Mouse (Mus musculus) T-cell, adult 2 months (primary cell): ENCODE measurements around the gene Fundc1.
A peak's percentile ranks its signal among the peaks of the same experiment; 100 is the strongest.
"Not testable (repeated sequence)": the region's sequence is repeated elsewhere in the genome, so short reads cannot be mapped to it uniquely, and the experiment has no call there.

Source experiments
- DNase-seq: peaks from one replicate; pipeline ENCODE4 v3.0.0; 2022; ENCODE audit warnings: low spot score

The Fundc1 gene

DNA sequence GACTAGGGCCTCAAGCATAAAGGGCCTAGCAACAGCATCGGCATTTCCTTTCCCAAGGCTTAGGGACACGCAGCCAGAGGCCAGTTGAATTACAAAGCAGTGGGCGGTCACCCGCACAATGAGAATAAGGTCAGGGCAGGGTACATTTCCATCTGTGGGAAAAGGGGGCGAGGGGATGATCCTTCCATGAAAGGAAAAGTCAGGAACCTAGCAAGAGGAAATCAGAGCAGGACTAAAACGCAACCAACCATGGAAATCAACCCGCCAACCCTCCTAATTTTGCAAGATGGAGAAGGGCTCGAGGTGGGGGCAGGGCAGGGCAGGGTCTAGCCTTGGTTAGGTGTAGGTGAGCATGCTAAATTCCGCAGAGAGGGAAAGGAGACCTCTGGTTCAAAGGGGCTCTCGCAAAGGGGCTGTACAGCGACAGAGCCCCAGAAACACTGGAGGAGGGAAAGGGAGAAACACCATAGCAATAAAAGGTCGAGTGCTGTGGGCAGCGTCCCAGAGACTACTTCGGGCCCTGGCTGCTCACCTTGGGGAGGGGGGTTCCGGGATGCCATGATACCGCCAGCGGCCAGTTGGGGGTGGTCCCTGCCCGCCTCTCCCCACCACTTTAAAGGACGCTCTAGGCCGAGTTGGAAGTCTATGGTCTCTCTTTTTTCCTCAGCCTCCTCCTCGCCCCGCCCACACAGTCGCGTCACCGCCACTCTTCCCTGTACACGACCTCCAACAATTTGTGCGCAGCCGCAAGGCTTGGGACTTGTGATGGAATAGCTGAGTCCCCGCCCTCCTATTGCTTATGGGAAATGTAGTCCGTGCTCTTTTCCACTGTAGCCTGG is at the start of gene Fundc1:
Gene Fundc1, minus strand, starts transcription at position 705 of the 839 bp plus-strand sequence.
- DNase-seq = peak; percentile 92

DNA sequence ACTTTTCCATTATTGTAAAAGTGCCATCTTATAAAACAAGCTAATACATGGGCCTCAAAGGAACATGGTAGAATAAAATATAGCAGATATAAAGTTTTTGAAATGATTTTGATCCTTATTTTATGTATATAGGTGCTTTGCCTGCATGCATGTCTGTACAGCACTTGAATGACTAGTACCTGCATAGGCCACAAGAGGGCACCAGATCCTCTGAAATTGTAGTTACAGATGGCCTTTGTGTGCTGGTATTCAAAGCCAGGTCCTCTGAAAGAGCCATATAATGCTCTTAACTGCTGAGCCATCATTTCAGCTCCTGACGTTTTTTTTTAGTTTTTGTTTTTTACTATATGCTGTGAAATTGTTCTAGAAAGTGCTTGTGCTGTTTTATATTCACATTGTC is 39.1 kb upstream of the Fundc1 start:
- no peak for DNase-seq

DNA sequence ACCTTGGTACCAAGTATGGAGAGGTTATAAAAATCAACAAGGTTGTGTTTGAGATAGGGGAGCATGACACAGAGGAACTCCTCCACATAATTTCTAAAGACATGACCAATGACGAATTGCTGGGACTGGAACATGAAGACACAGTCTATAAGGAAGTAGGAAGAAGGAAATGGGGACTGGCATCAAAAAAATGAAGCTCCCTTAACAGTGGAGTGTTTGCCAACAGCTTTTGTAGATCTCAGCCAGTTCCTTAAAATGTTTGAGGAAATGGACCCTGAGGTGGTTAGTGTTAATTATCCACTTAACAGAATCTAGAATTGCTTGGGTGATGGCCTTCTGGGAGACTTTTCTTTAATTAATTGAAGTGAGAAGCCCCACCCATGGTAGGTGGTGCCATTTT is 36.6 kb upstream of the Fundc1 start:
- DNase-seq = no peak

DNA sequence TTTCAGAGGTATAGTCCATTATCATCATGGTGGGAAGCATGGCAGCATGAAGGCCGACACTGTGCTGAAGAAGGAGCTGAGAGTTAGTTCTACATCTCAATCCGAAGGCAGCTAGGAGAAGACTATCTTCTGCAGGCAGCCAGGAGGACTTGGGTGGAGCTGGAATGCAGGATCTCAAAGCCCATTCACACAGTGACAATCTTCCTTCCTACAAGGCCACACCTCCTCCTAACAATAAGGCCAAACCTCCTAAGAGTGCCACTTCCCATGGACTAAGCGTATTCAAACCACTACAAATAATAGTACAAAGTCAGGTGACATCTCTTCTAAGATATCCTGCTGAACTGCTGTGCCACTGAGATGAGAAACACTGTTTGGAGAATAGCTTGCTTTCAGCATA is 35.5 kb upstream of the Fundc1 start:
- no peak for DNase-seq

DNA sequence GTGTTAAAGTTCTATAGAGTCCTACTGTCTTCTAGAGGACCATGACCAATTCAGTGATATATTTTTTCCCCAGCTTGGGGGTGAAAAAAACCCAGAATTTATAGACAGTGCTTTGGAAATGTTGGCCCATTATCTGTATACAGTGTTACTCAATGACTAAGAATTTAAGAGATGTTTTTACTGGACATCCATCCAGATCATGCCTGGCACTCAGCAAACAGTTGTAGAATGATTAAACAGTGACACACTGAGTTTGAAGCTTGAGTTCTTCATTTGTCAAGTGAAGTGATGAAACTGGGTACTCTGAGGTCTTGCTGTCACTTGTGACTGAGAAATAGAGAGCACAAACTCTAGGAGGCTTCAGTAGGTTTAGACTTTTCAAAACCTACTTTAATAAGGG is 21.2 kb upstream of the Fundc1 start:
- DNase-seq = no peak

DNA sequence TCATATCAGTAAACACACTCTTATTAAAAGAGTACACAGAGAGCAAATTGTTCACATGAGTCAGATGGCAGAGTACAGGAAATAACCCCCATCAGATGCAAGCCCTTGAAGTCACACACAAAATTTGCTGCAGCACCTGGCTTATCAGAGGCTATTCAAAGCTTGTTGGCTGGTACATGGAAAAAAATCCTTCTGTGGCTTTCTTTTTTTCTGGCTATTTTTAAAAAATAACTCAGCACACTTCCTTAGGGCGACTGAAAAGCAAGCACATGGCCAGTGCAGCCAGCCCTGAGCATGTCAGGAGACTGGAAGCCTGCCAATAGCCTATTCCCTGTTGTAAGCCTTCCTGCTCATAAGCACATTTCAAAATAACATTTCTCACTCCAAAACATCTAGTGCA is 18.6 kb upstream of the Fundc1 start:
- no peak for DNase-seq

DNA sequence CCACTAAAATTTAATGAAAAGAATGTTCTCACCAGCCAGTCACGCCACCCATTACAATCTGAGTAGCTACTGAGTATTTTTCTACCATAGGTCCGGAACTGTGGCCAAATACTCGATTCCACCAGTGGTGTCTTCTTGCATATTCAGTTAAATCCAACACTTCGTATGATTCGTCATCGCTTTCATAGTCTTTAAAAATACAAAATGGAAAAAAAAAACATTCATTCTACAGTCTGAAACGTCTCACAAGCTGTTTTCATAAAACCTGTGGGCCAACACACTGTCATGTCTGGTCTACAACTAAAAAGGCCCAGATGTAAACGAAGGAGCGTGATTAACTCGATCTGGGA is 879 bp downstream of the Fundc1 start:
- DNase-seq = no peak

DNA sequence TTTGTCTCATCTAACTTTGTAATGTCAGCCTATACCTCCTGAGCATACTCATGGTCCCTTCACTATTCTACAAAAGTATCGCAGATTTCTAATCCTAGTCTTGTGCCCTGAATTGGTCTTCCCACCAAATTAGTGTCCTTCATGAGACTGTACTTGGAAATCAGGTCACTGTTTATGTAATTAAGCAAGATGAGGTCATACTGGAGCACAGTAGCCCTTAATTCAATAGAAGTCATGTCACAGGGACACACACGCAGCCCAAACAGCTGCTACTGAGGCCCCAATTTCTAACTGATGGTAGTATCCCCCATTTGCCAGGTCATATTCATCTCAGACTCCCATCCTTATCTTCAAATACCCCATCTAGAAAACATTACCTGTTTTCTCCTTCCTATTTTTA is 3.5 kb downstream of the Fundc1 start:
- no peak for DNase-seq

DNA sequence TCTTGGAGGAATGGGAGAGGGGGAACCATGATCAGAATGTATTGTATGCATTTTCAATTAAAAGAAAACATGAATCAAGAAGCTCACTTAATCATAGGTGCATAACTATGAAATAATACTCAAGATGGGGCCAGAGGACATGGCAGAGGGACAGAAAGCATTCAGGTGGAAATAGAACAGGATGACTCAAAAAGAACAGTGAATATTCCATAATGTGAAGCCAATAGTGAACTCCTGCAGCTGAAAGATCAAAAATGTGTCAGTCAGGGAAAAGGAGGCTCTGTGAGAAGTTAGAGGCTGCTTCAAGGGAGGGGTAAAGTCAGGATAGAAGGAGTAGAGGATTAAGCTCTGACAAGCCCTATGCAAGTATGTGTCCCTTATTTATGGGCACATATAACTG is 6.4 kb downstream of the Fundc1 start:
- no peak for DNase-seq

DNA sequence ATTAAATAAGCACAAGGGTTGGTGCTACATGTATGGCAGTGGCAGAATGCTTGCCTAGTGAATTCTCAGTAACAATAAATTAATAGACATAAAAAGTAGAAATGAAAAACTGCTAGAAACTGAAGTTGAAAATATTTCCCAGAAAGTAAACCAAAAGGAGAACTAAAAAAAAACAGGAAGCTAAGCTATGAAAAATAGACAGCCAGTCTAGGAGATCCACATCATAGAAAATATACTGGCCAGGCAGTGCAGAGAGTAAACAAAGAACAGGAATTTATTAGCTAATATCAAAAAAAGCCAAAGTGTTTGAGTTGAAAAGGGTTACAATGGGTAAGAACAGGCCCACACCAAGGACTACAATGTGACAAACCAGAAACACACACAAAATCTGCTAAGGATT is 7.4 kb downstream of the Fundc1 start:
- no peak for DNase-seq

DNA sequence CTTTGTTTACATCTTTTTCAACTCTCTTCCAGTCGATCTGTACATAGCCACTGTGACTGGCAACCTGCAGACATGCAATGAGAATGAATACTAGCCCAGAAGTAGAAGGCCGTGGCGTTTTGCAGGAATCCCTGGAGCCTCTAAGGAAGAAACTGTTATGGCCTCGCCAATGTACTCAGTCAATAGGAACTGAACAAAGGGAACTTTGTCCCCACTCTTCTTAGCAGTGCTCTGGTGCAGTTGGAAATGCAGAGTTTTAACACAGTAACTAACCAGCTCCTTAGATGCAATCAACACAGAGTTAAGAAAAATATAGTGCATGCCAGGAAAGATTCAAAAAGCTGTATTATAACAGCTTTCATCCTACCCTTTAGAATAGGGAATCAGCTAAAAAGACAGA is 13.4 kb downstream of the Fundc1 start:
- no peak for DNase-seq

DNA sequence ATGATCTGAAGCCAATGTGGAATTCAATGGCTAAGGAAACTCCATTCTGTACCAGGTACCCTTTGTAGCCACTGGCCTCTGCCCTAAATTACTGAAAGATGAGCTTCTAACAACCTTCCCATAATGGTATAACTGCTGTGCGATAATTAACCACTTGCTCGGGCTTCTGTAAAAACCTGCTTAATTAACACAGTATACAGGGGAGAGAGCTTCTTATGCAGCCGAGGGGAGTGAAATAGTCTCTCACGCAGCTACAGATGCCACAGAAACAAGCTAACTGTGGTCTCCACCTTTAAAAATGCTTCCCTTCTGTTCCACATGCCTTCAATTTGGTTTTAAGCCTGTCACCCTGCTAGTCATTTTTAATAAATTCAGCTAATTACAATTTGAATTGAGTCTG is 17.6 kb downstream of the Fundc1 start:
- DNase-seq = no peak

DNA sequence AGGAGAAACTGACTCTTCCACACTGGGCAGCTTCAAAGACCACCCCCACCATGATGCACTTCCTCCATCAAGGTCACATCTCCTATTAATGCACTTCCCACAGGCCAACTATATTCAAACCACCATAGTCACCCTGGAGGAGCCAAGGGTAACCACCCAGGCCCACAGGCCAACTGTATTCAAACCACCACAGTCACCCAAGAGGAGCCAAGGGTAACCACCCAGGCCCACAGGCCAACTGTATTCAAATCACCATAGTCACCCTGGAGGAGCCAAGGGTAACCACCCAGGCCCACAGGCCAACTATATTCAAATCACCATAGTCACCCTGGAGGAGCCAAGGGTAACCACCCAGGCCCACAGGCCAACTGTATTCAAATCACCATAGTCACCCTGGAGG is 20.5 kb downstream of the Fundc1 start:
- DNase-seq = not testable (repeated sequence)

DNA sequence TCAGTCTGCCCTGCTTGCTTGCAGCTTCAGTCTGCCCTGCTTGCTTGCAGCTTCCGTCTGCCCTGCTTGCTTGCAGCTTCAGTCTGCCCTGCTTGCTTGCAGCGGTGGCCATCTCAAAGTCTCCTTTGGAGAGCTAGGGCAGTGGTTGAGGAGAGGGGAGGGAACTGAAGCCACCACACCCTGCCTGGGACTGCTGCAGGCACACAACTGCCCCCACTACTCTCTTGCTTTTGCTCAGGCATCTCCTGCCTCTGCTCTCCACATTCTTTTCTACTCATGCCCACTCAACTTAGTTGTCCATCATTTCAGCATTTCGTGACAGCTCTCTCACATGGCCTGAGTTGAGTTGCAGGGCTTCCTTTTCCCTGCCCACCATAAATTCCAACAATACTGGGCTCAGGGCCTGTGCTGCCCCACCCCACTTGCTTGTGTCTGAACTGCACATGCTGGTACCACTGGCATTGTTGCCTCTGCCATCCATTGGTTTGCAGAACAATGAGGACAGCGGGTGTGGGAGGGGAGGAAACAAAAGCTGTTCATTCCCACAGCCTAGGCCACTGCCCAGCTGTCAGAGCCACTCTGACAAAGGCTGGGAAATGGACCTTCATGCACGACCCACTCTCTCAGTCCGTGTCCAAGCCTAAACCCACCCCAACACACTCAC is 24.9 kb downstream of the Fundc1 start:
- no peak for DNase-seq

DNA sequence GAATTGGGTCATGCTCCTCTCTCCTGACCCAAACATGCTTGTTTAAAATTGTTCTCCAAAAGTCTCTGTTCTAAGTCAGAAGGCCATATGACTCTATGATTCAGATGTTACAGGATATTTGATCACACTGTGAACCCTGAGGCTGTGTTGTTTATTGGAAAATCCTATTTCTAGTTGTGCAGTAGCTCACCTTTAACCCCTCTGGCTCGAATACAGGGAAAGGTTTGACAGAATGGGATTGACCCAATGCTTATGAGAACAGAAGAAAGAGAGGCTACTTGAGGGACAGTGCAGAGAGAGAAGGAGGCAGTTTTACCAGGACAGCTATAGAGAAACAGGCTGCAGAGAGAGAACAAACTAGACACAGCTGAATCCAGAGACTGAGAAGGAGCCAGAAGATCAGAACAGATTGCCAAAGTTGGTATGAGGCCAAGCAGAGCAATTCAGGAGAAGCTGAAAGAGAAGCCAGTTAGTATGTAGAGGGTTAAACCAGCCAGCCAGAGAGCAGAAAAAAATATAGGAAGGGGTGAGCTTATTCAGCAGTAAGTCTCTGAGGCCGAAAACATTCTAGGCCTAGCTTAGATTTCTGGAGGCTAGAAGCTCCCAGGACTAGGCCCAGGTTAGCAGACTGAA is 27.1 kb downstream of the Fundc1 start:
- no peak for DNase-seq

DNA sequence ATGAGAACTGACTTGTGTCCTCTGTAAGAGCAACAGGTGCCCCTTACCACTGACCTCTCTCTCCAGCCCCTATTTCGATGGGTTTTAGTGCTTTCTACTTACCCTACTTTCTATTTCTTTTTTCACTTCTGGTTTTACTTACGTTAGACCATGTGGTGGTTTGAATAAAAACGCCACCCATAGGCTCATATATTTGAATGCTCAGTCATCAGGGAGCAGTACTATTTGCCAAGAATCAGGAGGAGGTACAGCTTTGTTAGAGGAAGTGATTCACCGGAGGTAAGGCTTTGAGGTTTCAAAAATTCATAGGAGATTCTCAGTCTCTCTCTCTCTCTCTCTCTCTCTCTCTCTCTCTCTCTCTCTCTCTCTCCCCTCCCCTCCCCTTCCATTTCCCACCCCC is 34.4 kb downstream of the Fundc1 start:
- DNase-seq = no peak

DNA sequence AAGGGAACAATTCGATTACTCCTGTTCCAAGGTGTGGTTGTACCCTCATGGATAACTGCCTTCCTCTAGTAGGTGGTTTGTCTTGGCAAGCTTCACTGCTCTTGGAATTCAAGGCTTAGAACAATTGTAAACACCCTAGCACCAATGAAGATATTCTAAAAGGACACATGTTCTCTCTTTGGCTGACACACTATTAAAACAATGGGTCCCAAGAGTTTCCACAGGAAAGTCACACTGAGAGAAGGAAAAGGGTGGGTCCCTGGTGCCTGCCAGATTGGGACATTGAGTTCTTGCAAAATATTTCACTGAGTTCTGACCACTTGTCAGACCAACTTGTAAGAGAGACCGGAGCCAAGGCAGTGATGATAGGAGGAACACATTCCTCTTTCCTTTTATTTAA is 45.1 kb downstream of the Fundc1 start:
- no peak for DNase-seq

DNA sequence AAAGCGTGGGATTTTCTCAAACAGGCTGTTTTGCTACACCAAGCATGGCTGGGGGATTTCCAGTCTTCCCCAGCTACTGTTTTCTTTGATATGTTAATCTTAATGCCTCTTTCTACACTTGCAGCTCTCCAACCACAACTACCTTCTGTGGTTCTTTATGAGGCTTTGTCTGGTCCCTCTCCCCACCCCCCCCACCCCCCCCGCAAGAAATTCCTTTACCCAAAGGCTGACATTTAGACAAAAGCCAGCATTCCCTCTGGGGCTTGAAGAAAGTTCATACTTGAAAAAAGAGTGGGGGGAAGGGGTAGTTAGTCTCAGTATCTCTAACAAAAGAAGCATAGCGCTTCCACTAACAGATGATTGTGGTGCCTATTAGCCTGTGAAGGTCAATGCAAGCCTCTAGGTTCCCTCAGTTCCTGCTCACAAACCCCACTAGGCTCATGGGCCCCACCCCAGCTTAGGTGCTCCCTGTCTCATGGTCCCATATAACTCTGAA is 50.9 kb downstream of the Fundc1 start:
- DNase-seq = peak; percentile 8

DNA sequence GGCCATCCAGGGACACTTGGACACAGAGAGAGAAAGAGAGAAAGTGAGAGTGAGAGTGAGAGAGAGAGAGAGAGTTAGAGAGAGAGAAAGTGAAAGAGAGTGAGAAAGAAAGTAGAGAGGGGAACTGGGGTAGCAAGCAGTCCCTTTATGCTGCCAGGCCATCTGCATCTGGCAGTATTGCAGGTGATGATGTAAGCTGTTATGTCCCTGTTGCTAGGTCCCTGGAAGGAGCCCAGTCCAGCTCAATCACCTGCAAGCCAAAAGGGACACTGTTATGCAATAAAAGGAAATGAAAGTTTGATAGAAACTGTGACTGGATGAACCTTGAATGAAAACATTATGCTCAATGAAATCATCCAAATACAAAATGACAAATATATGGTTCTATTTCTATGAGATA is 52.0 kb downstream of the Fundc1 start:
- no peak for DNase-seq

DNA sequence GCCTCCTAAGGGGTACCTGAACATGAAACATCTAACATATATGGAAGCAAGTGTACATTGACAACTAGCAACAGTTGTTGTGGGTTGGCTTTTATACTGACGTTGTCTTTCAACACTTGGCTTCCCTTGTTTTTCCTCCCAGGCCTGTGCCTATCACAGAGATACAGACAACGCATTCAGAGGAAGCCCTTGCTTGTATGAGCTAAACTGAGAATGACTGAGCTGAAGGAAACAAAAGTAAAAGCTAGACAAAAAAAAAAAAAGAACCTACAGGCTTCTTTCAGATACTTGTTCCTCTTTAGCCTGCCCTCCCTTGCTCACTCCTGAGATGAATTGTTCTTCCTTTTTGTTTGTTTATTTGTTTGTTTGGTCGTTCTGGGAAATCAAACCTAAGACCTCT is 58.1 kb downstream of the Fundc1 start:
- DNase-seq = no peak

DNA sequence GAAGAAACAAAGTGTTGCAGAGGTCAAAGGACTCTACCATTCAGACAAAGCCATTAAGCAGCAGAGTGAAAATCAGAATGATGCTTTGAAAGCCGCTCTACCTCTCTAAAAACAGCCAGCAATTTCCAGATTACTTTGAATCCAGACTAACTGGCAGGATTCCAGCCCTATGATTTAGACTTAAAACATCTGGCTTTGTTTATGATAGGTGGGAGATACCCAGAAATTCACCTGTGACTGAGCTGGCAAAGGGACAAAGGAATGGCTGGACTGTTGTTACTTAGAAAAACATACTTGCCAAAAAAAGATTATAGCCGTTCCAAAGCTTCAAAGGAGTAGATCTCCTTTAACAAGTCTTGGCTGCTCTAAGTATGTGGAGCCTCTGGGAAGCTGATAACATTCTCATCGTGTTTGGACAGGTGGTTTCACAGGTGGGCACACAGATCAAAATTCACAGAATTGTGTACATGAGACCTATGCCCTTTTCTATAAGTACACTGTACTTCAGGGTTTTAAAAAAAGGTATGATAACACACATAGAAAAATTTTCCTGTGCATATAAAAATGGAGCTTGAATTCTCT is 60.0 kb downstream of the Fundc1 start:
- DNase-seq = no peak
